Mouse (Mus musculus): ENCODE measurements around the gene Gm6812.
"Not testable (repeated sequence)": the region's sequence is repeated elsewhere in the genome, so short reads cannot be mapped to it uniquely, and the experiment has no call there.

The Gm6812 gene

GRCm38 (mm10) chrX:68892953-68893352, at the start of gene Gm6812:
TSS of gene Gm6812 (minus strand) at chrX:68893053.
- DNase-seq (ENCODE audit: low read depth, low spot score), result not testable (repeated sequence)

GRCm38 (mm10) chrX:68865145-68865544, 27.7 kb downstream of the Gm6812 start:
- no peak for DNase-seq (ENCODE audit: low read depth, low spot score)
